In the genomic region with DNA sequence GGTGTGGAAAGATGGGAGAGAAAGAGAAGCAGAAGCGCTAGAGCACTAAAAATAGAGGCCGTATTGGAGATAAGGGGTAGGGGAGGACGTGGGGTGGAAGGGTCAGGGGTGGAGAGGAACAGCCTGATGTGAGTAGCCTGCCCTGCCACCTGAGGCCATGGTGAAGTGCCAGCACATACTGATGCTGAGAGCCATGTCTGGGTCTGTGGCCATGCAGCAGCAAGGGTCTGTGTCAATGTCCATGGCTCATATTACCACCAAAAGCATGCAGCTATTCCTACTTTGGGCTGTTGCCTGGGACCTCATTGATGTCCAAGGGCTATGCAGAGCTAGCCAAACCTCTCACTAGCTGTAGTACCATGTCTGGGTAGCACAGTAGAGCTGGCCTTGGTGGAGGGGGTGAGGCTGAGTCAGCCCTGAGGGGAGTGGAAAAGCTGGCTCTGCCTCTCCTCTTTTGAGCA, we compare ENCODE assay signal across 18 mouse cellular contexts. TPM values are rescaled to one million over a fixed set of nuclear protein-coding genes. Genes with fewer than 3 reads are reported as not detected.
DNase-seq lines count a peak whose midpoint lies in the region; ATAC-seq and TF ChIP-seq lines count a peak whose summit lies in the region.
"Had no signal": no experiment of that assay in that cellular context is flagged by ENCODE, and none has a peak within 500 bp of the region (broad histone marks: within the 10 kb centered on the region; RNA-seq: fewer than 3 reads in every experiment).

No protein-coding gene starts in this region.

- no peaks in the 10 kb centered on the region for H3K27me3 ChIP-seq in heart, postnatal 0 days (ENCODE audit: control insufficient read depth, insufficient read depth, low read length)
- H3K27me3 ChIP-seq: neural tube, embryonic 12.5 days had no signal

- peak overlapping the region; percentile 68 for H3K27ac ChIP-seq in heart, postnatal 0 days (ENCODE audit: low read depth)
- H3K27ac ChIP-seq: forebrain, embryonic 10.5 days; neural tube, embryonic 12.5 days had no signal

- H3K9me3 ChIP-seq in heart, postnatal 0 days (replicated peaks; ENCODE audit: control insufficient read depth, low read length), result no peaks in the 10 kb centered on the region
- H3K9me3 ChIP-seq: forebrain, embryonic 10.5 days; neural tube, embryonic 12.5 days had no signal

- no peak overlapping the region for H3K4me3 ChIP-seq in heart, postnatal 0 days (ENCODE audit: low read depth, low read length)
- H3K4me3 ChIP-seq: forebrain, embryonic 10.5 days; neural tube, embryonic 12.5 days had no signal

- peaks cover 32% of the 10 kb centered on the region for H3K36me3 ChIP-seq in heart, postnatal 0 days (replicated peaks; ENCODE audit: control insufficient read depth, insufficient read depth, low read length)

- TF ChIP-seq CTCF in heart, postnatal 0 days (IDR thresholded peaks at IDR 0.05; ENCODE audit: low read depth), result no peak

- no peak overlapping the region for H3K9ac ChIP-seq in heart, postnatal 0 days (replicated peaks; ENCODE audit: low read depth, low read length)
- H3K9ac ChIP-seq: neural tube, embryonic 12.5 days had no signal

- WGBS in heart, postnatal 0 days, result 14% methylated on average over 3 of the region's 3 CpGs

- H3K4me1 ChIP-seq in heart, postnatal 0 days (ENCODE audit: control insufficient read depth, insufficient read depth), result peaks cover 36% of the 10 kb centered on the region
- H3K4me1 ChIP-seq: forebrain, embryonic 10.5 days; neural tube, embryonic 12.5 days had no signal

- TF ChIP-seq EP300 in heart, postnatal 0 days (IDR thresholded peaks at IDR 0.05; ENCODE audit: low read depth), result no peak

- no peak overlapping the region for H3K4me2 ChIP-seq in heart, postnatal 0 days (ENCODE audit: low read depth, low read length)
- H3K4me2 ChIP-seq: liver, embryonic 11.5 days; neural tube, embryonic 12.5 days had no signal

- ATAC-seq in heart, postnatal 0 days (ENCODE audit: insufficient read depth, low read depth), result peak; percentile 75
- ATAC-seq: hindbrain, embryonic 16.5 days had no signal

- DNase-seq in NIH3T3 (ENCODE audit: low read depth), result peak; percentile 49
- peak; percentile 63 for DNase-seq in adrenal gland, postnatal 25 days
- peak; percentile 39 to 52 for DNase-seq in heart, adult 18-20 months
- peak; percentile 35 for DNase-seq in heart, postnatal 0 days (ENCODE audit: low spot score)
- no peak for DNase-seq in lung, postnatal 36 days
- DNase-seq in kidney, postnatal 4 days, result no peak
- DNase-seq in kidney, postnatal 14 days, result no peak
- no peak for DNase-seq in spleen, postnatal 36 days (ENCODE audit: low spot score in 2 of 2)
- DNase-seq: embryo, embryonic 11 days; kidney, adult 8-10 months; lung, postnatal 10 days; midbrain, embryonic 14.5 days; thymus, postnatal 36 days had no signal

RNA-seq across cellular contexts. Expression of a gene that starts 36.5 kb away (rescaled TPM):
- 32.2 and 32.9 TPM in 2 replicates for total RNA-seq in adrenal gland, postnatal 25 days (2021)
- 10 to 100 TPM; 31.0 to 38.6 TPM for total RNA-seq in heart, adult 18-20 months (2021)
- total RNA-seq in heart, postnatal 0 days (2014; rRNA removed; ENCODE audit: low replicate concordance), result 190 and 209 TPM in 2 replicates
- polyA plus RNA-seq in heart, postnatal 0 days (2015; fragmentation: Nextera tagmentation; extraction: Ambion mirVana), result 47.1 and 54.2 TPM in 2 replicates

RNA-seq across cellular contexts. Expression of a gene that starts 57.4 kb away (rescaled TPM):
- total RNA-seq in adrenal gland, postnatal 25 days (2021), result 30.3 and 36.4 TPM in 2 replicates
- 1 to 10 TPM; 5.9 to 6.0 TPM for total RNA-seq in heart, adult 18-20 months (2021)
- 13.0 and 16.6 TPM in 2 replicates for total RNA-seq in heart, postnatal 0 days (2014; rRNA removed; ENCODE audit: low replicate concordance)
- 13.7 and 14.1 TPM in 2 replicates for polyA plus RNA-seq in heart, postnatal 0 days (2015; fragmentation: Nextera tagmentation; extraction: Ambion mirVana)

RNA-seq across cellular contexts. Expression of a gene that starts 57.4 kb away (rescaled TPM):
- 0.82 and 1.5 TPM in 2 replicates for total RNA-seq in adrenal gland, postnatal 25 days (2021)
- under 1 TPM in 1 of 2 experiments, not detected in 1; 0.37 TPM for total RNA-seq in heart, adult 18-20 months (2021)
- total RNA-seq in heart, postnatal 0 days (2014; rRNA removed; ENCODE audit: low replicate concordance), result not detected in 2 replicates
- 0.10 TPM in 1 of 2 replicates, not detected in the other for polyA plus RNA-seq in heart, postnatal 0 days (2015; fragmentation: Nextera tagmentation; extraction: Ambion mirVana)
- total RNA-seq: MEL had no signal
- polyA plus RNA-seq: liver, embryonic 11.5 days had no signal

Comparison
In these comparisons a context has a peak if more than half of its experiments do, and no peak if none do; other contexts are left out.
1. DNase-seq: peak in NIH3T3 (single experiment), adrenal gland, postnatal 25 days (single experiment), heart, adult 18-20 months (2 of 2) and heart, postnatal 0 days (single experiment); none in lung, postnatal 36 days (single experiment), kidney, postnatal 4 days (0 of 2), kidney, postnatal 14 days (single experiment) and spleen, postnatal 36 days (0 of 2).